Mouse (Mus musculus): ENCODE measurements around the gene B230104I21Rik. TPM values are rescaled to one million over a fixed set of nuclear protein-coding genes. Genes with fewer than 3 reads are reported as not detected.

B230104I21Rik gene
- not detected for total RNA-seq (2021)

GRCm38 (mm10) chr4:154335761-154336160, at the start of gene B230104I21Rik:
Gene B230104I21Rik, plus strand, starts transcription at chr4:154336127.
- intact Hi-C loops (cut with DNase I): no loop called here
- DNase-seq: no peak

GRCm38 (mm10) chr4:154293735-154294201, 42.2 kb upstream of the B230104I21Rik start:
- intact Hi-C loops (cut with DNase I): no loop called here
- no peak for DNase-seq

- intact Hi-C loops (cut with DNase I): no loop called here
- no peak for DNase-seq
These were observed 41.6 kb upstream of the B230104I21Rik start for GRCm38 (mm10) chr4:154294262-154294731.

- DNase-seq: no peak
- intact Hi-C loops (cut with DNase I): no loop called here
These were observed 38.2 kb upstream of the B230104I21Rik start for GRCm38 (mm10) chr4:154297761-154298160.

GRCm38 (mm10) chr4:154299541-154300271, 36.2 kb upstream of the B230104I21Rik start:
- DNase-seq: no peak
- intact Hi-C loops (cut with DNase I): loop anchor here (2.0 to 10.0 kb wide), 2 partner anchors 137 to 235 kb away; no protein-coding TSS in a partner anchor

GRCm38 (mm10) chr4:154301466-154301881, 34.5 kb upstream of the B230104I21Rik start, which contains the start of gene Arhgef16:
Gene Arhgef16, minus strand, starts transcription at chr4:154301676.
- peak; percentile 56 to 70 for DNase-seq
- intact Hi-C loops (cut with DNase I): loop anchor here (2.0 to 10.0 kb wide), 2 partner anchors 139 to 237 kb away; no protein-coding TSS in a partner anchor

GRCm38 (mm10) chr4:154309131-154309530, 26.8 kb upstream of the B230104I21Rik start:
- DNase-seq: no peak
- intact Hi-C loops (cut with DNase I): loop anchor here (10.0 kb wide), 1 partner anchor 244 kb away; no protein-coding TSS in a partner anchor

GRCm38 (mm10) chr4:154310576-154311262, 25.2 kb upstream of the B230104I21Rik start:
- intact Hi-C loops (cut with DNase I): no loop called here
- no peak for DNase-seq

- no peak for DNase-seq
- intact Hi-C loops (cut with DNase I): no loop called here
These were observed 23.6 kb upstream of the B230104I21Rik start for GRCm38 (mm10) chr4:154312143-154312812.

GRCm38 (mm10) chr4:154312935-154313621, 22.8 kb upstream of the B230104I21Rik start:
- intact Hi-C loops (cut with DNase I): no loop called here
- no peak for DNase-seq

GRCm38 (mm10) chr4:154313622-154313967, 22.3 kb upstream of the B230104I21Rik start:
- intact Hi-C loops (cut with DNase I): no loop called here

GRCm38 (mm10) chr4:154325410-154325809, 10.5 kb upstream of the B230104I21Rik start:
- intact Hi-C loops (cut with DNase I): loop anchor here (5.0 to 10.0 kb wide), 2 partner anchors 189 to 472 kb away; no protein-coding TSS in a partner anchor
- peak in 1 of 2 experiments; percentile 48 for DNase-seq

More at GRCm38 (mm10) chr4:154313622-154313967, 22.3 kb upstream of the B230104I21Rik start:
- DNase-seq: no peak

- DNase-seq: no peak
- intact Hi-C loops (cut with DNase I): loop anchor here (2.0 to 10.0 kb wide), 5 partner anchors 30 to 469 kb away; no protein-coding TSS in a partner anchor
These were observed 7.5 kb upstream of the B230104I21Rik start for GRCm38 (mm10) chr4:154328431-154328830.

GRCm38 (mm10) chr4:154328836-154329235, 7.1 kb upstream of the B230104I21Rik start:
- DNase-seq: peak; percentile 74 to 86
- intact Hi-C loops (cut with DNase I): loop anchor here (1.0 to 10.0 kb wide), 6 partner anchors 30 to 468 kb away; no protein-coding TSS in a partner anchor

- peak; percentile 66 to 77 for DNase-seq
- intact Hi-C loops (cut with DNase I): loop anchor here (2.0 to 5.0 kb wide), 2 partner anchors 305 to 482 kb away; no protein-coding TSS in a partner anchor
These were observed 5.9 kb upstream of the B230104I21Rik start for GRCm38 (mm10) chr4:154330001-154330400.

GRCm38 (mm10) chr4:154331271-154331670, 4.7 kb upstream of the B230104I21Rik start:
- intact Hi-C loops (cut with DNase I): loop anchor here (2.0 to 5.0 kb wide), 2 partner anchors 304 to 481 kb away; no protein-coding TSS in a partner anchor
- no peak for DNase-seq

- peak; percentile 51 to 67 for DNase-seq
- intact Hi-C loops (cut with DNase I): loop anchor here (5.0 kb wide), 1 partner anchor 479 kb away; no protein-coding TSS in a partner anchor
These were observed 2.6 kb upstream of the B230104I21Rik start for GRCm38 (mm10) chr4:154333300-154333699.

GRCm38 (mm10) chr4:154334699-154335402, 1.1 kb upstream of the B230104I21Rik start:
- intact Hi-C loops (cut with DNase I): loop anchor here (5.0 kb wide), 1 partner anchor 477 kb away; no protein-coding TSS in a partner anchor
- peak; percentile 42 to 53 for DNase-seq

- intact Hi-C loops (cut with DNase I): no loop called here
- peak; percentile 57 to 66 for DNase-seq
These were observed 723 bp downstream of the B230104I21Rik start for GRCm38 (mm10) chr4:154336650-154337049.

Measured in heart, postnatal 10 days (tissue).